Mouse (Mus musculus) frontal cortex, postnatal 10 days (tissue): ENCODE measurements around the gene Acp1.

ENCODE experiments used
- DNase-seq, 2 experiments: peaks; one replicate each; pipeline ENCODE4 v3.0.0; 2022; ENCODE audit warnings: low spot score in 2 of 2, mixed read lengths in 1 of 2

Gene Acp1

GRCm38 (mm10) chr12:30864347-30864746 is 47.0 kb downstream of the Acp1 start:
- no peak for DNase-seq

GRCm38 (mm10) chr12:30856172-30856571 is 55.2 kb downstream of the Acp1 start:
- no peak for DNase-seq

GRCm38 (mm10) chr12:30855442-30856159 is 55.8 kb downstream of the Acp1 start:
- no peak for DNase-seq

DNA sequence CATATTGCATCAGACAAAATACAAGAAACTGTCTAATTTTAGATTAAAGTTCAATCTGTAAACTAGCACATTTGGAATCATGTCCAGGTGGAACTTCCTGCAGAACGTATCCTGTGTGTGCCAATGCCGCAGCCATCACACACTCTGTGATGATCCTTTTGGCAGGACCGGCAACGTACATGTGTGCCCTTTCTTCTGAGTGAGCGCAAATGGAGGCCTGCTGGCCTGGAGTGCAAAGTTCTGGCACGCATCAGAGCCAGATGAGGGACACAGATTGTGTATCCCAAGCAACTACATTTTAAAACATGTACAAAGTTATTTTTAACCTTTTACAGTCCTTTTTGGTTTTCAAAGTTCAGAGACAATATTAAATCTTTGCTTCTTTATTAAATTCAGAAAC is 59.5 kb downstream of the Acp1 start:
- DNase-seq, result no peak

DNA sequence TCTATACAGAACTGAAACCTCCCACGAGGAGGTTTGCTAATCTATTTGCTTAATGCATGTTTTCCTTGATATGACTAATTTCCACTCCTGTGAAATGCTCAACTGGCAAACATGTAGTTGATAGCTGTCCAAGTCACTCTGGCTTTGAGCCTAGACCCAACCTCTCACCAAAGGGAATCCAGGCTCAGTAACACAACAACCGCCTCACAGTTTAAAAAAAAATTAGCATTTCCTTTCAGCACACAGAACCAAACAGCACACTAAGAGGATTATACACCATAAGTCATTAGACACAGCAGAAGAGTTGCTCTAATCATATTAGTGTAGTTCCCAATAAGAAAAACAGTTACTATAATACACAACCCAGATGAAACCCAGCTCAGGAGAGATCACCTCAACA is 60.5 kb downstream of the Acp1 start:
- DNase-seq, result no peak

GRCm38 (mm10) chr12:30848521-30848920 is 62.9 kb downstream of the Acp1 start:
- DNase-seq, result no peak
